Mouse (Mus musculus) C2C12 (cell line): ENCODE data around the gene Ift81.

ENCODE experiments used
- CEBPB ChIP-seq: IDR thresholded peaks from one replicate; pipeline ENCODE4 v1.6.1; 2011; ENCODE audit warnings: low read depth, mild to moderate bottlenecking, control low read depth, moderate library complexity
- CTCF ChIP-seq: IDR thresholded peaks from one replicate; pipeline ENCODE4 v1.5.1; 2011; ENCODE audit not compliant: control insufficient read depth, insufficient read depth, insufficient read length
- FOSL1 ChIP-seq: IDR thresholded peaks from one replicate; pipeline ENCODE4 v1.8.0; 2011; ENCODE audit warnings: mild to moderate bottlenecking, low read length; ENCODE audit not compliant: poor library complexity, insufficient read depth, severe bottlenecking
- MAX ChIP-seq: IDR thresholded peaks from one replicate; pipeline ENCODE4 v1.6.1; 2011; ENCODE audit warnings: mild to moderate bottlenecking, control low read depth
- MYOD1 ChIP-seq: IDR thresholded peaks from one replicate; pipeline ENCODE4 v1.6.1; 2011; ENCODE audit warnings: low read depth; ENCODE audit not compliant: control insufficient read depth, insufficient read length
- MYOG ChIP-seq: IDR thresholded peaks from one replicate; pipeline ENCODE4 v1.6.1; 2011; ENCODE audit not compliant: control insufficient read depth, insufficient read length; ENCODE audit errors: extremely low read depth
- USF1 ChIP-seq: IDR thresholded peaks from one replicate; pipeline ENCODE4 v1.6.1; 2011; ENCODE audit warnings: low read depth, mild to moderate bottlenecking, control low read depth, moderate library complexity

DNA sequence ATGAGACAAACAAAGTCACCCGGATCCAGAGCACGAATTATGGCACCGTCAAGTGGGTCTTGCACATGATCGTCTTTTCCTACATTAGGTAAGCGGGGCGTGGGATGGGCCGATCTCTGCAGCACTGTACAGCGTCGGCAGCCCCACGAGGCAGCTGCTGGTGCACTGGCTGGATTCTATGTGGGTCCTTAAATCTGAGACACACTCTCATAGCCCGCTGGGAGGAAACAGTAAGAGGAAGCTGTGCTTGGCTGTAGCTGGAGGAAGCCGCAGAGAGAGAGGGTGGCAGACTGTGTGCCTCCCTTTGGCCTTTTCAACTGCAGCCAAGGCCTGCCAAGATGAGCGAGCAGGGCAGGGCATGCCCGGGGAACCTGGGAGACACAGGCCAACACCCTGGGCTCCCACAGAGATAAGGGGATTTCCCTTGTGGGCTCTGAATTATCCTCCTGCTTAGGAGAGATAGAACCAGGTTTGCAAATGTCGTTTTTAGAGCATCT lies 29.8 kb upstream of the Ift81 start:
- TF ChIP-seq CTCF (no peak), MAX (no peak), USF1 (no peak), CEBPB (no peak), MYOG (no peak), FOSL1 (no peak), MYOD1 (no peak)
